Mouse (Mus musculus) layer of hippocampus, postnatal 10 days (tissue): ENCODE measurements around the gene Calml4. TPM values are rescaled to one million over a fixed set of nuclear protein-coding genes. Genes with fewer than 3 reads are reported as not detected.

ENCODE experiments used
- DNase-seq, 2 experiments: peaks; one replicate each; pipeline ENCODE4 v3.0.0; 2021; ENCODE audit warnings: low spot score in 2 of 2
- total RNA-seq, 2 experiments: library from RNA; stranded (reverse); gene quantifications; 2 replicates each; pipeline ENCODE4 v1.2.3; 2021

Calml4 gene
- total RNA-seq, 2 experiments from 2014 or later, result 3.0 to 6.8 TPM

DNA sequence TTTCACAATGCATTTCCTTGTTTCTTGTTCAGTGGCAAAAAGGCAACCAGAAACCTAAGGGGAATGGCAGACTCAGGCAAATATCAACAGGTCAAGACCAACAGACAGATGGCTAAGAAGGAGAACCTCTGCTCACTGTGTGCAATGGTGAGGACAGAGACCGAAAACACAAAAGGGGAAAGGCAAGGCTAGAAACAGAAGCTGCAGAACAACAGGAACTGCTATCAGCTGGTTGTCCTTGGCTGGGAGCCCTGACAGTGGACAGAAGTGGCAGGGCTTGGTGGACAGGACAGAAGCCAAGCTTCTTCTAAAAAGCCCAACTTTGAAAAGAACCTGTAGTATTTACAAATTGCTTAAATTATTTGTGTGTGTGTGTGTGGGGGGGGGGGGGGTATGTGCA is 36.6 kb downstream of the Calml4 start:
- DNase-seq, result no peak

- DNase-seq, result no peak
These were observed 43.9 kb downstream of the Calml4 start for GRCm38 (mm10) chr9:62901736-62902135.

DNA sequence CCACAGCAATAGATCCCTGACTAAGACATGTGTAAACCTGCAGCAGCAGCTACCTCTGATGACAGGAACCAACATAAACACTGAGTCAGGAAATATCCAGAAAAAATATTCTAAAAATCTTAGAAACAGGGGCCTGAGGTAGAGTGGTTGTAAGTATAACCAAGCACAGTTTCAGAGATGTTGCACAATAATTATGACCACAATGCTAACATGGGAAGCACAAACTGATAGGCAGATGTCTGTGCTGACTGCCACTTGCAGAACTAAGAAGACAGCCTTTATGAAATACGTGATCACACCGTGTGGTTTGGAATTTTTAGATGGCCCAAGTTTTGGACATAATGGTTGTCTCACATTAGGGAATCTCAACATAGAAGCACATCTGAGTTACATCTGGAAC is 46.0 kb downstream of the Calml4 start:
- DNase-seq, result no peak

- no peak for DNase-seq
These were observed 47.2 kb downstream of the Calml4 start for GRCm38 (mm10) chr9:62905039-62905438.

DNA sequence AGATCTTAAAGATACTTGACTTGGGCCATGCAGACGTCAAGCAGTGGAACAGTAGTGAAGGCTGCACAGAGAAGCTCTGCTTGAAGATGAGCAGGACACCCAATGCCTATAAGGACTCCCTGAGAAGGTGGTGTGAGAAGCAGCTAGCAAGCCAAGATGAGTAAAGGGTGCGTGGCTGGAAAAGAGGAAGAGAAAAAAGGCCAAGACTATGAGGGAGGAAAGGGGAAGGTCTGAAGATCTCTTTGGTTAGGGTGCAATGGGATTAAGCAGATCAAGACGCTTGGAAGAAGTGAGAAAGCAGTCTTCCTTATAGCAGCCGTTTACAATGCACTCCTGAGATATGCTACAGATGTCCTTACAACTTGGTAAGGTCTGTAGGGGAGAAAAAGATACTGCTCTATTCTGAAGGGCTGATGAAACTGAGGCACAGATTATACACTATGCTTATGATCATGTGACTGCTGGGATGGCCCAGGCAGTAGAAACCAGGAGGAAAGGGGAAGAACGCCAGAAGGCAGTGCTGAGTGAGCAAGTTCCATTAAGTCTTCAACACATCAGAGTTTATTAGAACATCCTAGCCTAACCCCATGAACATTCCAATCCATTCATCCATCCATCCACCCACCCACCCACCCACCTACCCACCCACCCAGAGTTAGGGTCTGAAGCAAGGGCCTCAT is 55.6 kb downstream of the Calml4 start:
- no peak for DNase-seq

DNA sequence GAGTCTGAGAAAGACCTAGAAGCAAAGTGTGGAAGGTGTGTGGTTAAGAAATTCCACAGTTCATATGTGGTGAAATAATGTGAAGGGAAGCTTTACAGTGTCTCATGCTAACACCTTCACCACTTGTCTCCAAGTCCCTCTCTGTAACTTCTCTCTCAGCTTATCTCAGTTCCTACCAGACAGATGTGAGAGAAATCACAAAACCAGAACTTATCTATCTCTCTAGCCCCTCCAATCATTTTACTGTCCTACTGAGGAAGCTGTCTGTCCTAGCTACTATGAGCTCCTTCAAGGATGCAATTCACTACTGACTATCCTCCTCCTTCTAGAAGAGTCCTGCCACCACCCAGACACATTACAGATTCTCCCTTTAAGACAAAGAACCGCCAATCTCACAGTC is 59.2 kb downstream of the Calml4 start:
- no peak for DNase-seq

GRCm38 (mm10) chr9:62920877-62921276 is 63.0 kb downstream of the Calml4 start:
- DNase-seq, result no peak

GRCm38 (mm10) chr9:62924886-62925610 is 67.2 kb downstream of the Calml4 start:
- DNase-seq, result no peak

Other genes starting within 250 kb of the Calml4 start
- under 1 TPM; 0.59 to 0.91 TPM for gene Itga11, start 180.3 kb upstream of the Calml4 start, total RNA-seq
- 100 to 1,000 TPM; 114 to 116 TPM for gene Fem1b, start 46.1 kb upstream of the Calml4 start, total RNA-seq
- 1 to 10 TPM; 9.2 to 9.7 TPM for gene Cln6, start 19.3 kb upstream of the Calml4 start, total RNA-seq
- gene Pias1, start 129.8 kb downstream of the Calml4 start, total RNA-seq, result 10 to 100 TPM; 43.5 to 44.8 TPM